Mouse (Mus musculus): Measurements from ENCODE around the gene Vps16.

Vps16 gene

DNA sequence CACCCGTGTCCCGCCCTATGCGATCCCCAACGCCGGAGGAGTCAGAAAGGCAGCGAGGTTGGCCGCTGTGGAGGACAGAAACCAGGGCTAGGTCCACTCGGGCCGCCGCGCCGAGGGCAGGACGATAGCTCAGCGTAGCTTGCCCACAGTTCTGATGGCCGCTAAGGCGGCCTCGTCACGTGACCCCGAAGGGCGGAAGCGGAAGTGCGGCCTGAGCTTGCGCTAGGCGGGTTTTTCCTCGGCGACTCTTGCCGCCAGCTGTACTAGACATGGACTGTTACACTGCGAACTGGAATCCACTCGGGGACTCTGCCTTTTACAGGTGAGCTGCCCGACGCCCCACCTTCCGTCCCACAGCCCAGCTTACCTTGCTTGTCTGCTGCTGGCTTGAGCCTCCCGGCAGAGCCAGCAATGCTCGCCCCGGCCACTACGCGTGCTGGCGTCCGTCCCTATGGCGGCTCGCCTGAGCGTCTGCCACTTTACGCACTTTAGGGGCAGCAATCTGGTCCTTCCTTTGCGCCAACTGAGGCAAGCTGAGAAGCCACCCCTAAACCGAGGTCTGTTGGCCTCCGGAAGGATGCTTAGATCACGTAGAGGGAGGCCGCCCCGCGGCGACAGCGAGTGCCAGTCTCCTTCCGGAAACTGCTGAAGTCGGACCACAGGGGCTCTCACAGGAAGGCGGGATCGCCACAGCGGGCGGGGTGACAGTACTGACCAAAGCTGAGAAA is at the start of gene Vps16, which contains the start of gene Pced1a:
Vps16 (plus strand) TSS at position 214 of the 728 bp plus-strand sequence.
Pced1a (minus strand) TSS at position 576 of the 728 bp plus-strand sequence.
- DNase-seq (ENCODE audit: extremely low spot score, low read depth, low spot score): peak; percentile 60

DNA sequence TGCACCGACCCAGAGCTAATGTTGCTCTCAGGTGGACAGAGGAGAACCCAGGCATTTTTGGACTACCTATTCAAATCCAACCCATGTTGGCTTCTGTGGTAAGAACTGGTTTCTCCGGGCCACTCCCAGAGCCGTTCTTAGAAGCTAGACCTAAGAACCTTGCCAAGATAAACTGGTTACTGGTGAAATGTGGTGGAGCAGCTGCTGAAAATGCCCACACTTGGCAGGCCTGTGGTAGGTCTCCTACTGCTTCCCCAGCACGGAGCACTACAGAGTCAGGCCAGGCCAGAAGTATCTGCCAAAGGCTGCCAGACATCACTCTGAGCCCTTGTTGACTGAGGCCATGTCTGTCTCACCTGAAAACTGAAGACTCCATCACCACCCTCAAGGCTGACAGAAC is 49.2 kb upstream of the Vps16 start:
- no peak for DNase-seq (ENCODE audit: extremely low spot score, low read depth, low spot score)

DNA sequence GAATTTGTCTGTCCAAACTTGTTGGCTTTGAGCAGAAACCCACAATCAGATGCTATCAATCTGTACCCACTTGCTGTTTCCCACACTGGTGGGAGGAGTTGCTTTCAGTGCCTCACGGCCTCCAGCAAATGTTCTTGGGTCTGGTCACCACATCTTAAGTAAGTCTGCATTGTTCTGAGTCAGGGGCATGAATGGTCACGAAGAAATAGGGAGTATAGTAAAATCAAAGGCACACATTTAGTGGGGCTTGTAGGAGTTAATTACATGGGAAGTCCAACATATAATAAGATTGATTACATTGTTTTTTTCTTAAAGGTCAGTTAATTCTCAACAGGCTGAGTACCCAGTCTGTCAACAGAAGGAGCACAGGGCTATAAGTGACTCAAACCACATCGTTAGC is 40.9 kb upstream of the Vps16 start:
- DNase-seq (ENCODE audit: extremely low spot score, low read depth, low spot score): no peak

DNA sequence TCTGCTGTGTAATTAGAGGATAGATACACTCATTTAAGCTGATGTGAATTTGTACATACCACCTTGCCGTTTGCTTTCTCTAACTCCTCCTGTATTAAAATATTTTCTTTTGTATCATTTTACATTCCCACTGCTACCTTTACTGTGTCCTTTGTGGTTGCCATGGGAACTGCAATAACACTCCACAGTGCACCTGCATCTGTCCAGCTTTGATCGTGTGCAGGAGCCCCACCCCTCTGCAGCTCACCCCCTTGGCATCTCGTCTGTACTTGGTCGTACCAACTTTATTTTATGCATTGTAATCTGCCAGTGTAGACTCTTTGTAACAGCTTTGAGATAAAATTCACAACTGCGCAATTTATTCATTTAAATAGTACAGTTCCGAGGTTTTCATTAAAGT is 40.2 kb upstream of the Vps16 start:
- no peak for DNase-seq (ENCODE audit: extremely low spot score, low read depth, low spot score)

DNA sequence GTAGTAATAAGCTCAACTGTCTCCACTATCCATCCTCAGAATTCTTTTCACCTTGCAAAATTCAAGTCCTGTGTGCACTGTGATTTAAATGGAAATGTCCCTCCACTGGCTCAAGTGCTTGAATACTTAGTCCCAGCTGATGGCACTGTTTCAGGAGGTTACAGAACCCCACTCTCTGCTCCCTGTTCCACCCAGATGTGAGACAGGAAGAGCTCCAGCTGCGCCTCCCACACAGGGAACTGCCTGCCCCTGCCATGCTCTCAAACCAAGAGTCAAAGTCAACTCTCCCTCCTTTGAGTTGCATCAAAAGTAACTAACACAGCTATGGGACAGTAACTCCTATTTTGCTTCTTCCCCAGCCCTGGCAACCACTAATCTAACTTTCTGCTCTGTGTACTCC is 37.9 kb upstream of the Vps16 start:
- no peak for DNase-seq (ENCODE audit: extremely low spot score, low read depth, low spot score)

DNA sequence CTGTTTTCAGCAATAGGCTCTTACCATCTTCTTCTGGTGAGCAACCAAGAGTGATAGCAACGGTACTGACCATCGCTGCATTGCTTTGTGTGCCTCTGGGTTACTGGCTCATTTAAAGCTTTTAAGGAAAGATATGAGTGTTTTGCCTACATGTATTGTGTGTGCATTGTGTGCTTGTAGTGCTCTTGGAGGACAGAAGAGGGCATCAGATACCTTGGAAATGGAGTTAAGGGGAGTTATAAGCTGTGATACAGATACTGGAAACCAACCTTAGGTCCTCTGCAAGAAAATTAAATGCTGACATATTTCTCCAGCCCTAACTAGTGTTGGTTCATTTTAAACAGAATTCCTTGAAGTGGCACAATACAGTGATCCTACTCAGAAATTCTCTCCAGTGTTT is 35.3 kb upstream of the Vps16 start:
- DNase-seq (ENCODE audit: extremely low spot score, low read depth, low spot score): no peak

DNA sequence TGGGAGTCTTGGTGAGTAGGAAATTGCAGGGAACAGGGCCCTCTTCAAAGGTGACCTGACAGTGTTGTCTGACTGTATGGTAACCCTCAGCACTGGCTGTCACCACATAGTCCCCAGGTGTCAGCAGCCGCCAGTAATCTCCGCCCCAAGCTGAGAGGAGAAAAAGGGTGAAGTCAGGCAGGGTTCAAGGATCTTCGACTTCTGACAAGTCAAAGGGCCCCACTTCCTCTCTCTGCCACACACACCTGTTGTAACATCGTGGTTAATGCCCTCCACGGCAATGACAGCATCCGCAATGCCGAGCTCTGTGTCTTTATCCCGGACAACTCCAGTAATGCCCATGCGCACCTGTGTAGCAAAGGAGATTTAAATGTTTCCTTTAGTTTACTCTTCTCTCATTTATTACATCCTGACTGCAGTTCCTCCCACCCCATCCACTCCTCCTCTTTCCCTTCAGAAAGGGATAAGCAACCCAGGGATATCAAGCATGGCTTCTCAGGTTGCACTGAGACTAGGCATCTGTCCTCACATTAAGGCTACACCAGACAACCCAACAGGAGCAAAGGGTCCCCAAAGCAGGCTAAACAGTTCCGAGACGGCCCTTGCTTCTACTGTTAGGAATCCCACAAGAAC is 33.0 kb upstream of the Vps16 start:
- no peak for DNase-seq (ENCODE audit: extremely low spot score, low read depth, low spot score)

DNA sequence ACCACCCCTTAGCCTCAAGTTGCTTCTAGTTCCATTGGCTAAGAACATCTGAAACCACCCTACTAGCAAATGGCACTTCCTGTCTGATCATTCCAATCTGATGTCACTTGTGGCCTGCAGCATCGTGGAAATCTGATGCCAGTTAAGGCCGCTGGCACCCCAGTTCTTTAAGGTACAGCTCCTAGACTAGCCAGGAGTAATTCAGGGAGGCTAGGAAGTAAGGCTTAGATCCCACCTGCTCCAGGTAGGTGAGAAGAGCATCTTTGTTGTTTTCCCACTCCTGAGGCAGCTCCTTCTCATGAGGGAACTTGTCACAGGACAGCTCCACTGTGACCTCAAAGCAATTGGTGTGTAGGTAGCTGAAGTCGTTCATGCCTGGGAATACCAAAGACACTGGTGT is 31.3 kb upstream of the Vps16 start:
- no peak for DNase-seq (ENCODE audit: extremely low spot score, low read depth, low spot score)

DNA sequence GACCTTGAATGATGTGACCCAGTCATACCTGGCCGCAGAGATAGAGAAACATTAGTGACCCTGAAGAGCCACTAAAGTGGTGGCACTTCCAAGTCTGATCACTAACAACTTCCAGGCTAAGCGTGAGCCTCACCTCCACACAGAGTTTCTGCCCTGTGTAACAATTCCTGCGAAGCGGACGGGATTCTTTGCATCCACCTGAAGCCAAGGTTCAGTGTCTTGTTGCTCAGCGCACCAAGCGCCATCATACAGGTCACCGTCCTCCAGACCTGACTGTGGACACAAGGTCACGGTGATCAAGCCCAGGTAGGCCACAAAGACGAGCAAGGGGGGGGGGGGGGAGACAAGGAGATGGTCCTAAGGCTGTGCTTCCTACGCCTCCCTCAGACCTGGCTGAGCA is 28.4 kb upstream of the Vps16 start:
- DNase-seq (ENCODE audit: extremely low spot score, low read depth, low spot score): no peak

DNA sequence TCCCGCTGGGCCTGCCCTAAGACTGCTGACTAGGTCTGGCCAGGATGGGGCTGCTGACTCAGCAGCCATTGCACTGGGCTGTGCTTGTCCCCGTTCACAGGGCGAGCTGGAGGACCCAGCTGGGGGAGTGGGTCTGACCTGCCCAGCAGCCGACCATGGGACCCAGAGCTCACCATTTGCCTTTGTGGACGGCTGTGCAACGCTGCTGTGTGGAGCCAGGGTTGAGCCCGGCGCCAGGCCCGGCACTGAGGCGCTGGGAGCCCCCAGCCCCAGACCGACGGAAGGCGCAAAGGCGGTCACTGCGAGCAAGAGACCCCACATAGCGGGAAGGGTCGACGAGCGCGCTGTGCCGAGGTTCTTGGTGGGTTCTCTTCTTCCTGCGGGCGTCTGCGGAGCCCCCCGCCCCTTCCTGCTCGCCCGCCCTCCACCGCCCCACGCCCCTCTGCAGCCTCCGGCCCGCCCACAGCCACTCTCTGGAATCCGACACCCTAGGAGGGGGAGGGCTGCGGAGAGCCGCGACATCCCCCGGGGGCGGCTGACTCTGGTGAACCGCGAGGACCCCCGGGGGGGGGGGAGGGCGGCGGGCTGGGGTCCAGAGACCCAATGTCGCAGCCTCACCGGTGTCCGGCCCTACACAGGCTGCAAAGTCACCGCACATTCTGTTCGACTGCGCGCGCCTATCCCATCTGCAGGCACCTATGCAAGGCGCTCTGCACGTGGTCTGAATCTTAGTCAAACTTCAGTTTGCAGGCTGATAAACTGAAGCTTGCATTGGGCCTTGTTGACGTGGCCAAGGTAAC is 26.8 kb upstream of the Vps16 start, which contains the start of gene Cpxm1:
Cpxm1 (minus strand) TSS at position 389 of the 800 bp plus-strand sequence.
- DNase-seq (ENCODE audit: extremely low spot score, low read depth, low spot score): no peak

DNA sequence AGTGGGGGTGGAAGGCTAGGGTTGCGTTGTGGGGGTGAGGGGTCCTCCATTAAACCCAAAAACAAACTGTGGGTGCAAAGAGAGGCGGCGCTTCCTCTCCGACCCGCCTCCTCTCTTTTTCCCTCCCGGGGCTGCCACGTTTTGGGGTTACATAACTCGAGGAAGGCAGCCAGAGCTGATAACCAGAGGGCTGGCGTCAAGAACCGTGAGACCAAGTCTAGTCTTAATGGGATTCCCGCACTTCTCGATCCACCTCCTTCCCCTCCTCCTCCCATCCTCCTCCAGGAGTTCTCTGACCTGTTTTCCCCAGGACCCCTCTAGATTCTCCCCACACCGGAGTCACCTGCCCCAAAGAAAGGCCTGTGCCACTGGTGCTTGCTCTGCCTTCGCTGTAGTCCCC is 26.0 kb upstream of the Vps16 start:
- DNase-seq (ENCODE audit: extremely low spot score, low read depth, low spot score): no peak

DNA sequence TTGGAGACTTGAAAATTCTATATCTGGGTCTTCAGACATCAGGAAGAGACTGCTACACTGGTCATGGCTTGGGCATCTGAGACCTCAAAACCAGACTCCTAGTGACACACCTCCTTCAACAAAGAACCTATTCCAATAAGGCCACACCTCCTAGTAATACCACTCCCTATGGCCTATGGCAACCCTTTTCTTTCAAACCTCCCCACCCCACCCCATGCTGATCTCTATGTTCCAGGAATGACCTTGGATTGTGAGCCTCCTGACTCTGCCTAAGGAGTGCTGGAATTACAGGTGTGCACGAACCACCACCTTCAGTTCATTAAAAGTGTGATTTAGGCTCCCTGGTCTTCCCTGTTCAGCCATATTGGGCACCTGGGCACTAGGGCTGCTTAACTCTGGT is 24.1 kb upstream of the Vps16 start:
- DNase-seq (ENCODE audit: extremely low spot score, low read depth, low spot score): no peak

DNA sequence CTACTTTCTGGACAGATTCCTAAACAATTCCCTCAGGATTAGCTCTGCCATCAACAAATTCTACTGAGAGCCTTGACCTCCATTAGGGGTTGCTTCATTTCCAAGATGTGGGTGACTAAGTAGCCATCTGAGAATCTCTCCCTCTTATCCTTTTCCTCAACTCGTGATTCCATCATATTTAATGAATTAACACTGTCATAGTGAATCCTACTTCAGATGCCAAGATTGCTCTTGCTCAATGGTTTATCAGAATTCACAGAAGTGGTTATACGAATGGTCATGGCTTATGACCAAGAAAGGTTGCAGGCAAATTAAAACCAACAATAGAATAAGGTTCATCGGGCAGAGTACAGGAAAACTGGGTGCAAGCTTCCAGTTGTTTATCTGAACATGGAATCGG is 22.2 kb upstream of the Vps16 start:
- DNase-seq (ENCODE audit: extremely low spot score, low read depth, low spot score): no peak

DNA sequence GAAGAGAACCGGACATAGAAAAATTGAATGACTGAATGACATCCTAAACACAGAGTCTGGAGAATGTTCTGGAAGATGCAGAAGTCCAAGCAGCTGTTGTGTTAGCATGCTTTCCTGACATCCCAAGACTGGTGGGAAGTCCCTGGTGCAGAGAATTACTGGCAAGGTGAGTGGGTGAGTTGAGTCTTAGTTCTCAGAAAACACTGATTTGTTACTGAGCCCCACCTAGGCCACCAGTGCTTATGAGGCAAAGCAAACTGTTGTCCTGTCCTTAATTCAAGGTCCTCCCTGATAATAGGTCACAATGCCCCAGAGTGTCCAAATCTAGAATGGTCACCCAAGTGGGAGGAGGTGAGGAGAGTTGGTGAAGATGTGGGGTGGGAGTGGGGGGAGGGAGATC is 19.2 kb upstream of the Vps16 start, which contains the start of the genes Gm28372 and 1700020A23Rik:
Gm28372 (plus strand) TSS at position 301 of the 400 bp plus-strand sequence.
1700020A23Rik (plus strand) TSS at position 321 of the 400 bp plus-strand sequence.
- DNase-seq (ENCODE audit: extremely low spot score, low read depth, low spot score): no peak

DNA sequence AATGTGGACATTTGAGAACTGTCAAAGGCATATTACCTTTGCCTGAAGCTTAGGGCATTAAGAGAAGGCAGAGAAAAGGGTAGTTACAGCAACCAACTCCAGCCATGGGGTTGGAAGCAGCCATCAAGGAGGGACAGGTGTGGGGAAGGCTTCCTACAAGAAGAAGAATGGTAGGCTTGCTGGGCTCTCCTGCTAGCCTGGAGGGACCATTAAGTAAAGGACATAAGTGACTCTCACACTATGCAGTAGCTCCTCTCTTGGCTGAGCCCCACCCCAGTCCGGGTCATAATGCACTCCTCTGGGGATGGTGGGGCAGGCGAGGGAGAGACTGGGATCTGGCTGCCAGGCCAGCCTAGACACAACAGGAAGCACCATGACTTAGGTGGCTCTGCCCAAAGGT is 18.0 kb upstream of the Vps16 start, which contains the start of gene Tmem239:
Tmem239 (plus strand) TSS at position 301 of the 400 bp plus-strand sequence.
- DNase-seq (ENCODE audit: extremely low spot score, low read depth, low spot score): no peak

DNA sequence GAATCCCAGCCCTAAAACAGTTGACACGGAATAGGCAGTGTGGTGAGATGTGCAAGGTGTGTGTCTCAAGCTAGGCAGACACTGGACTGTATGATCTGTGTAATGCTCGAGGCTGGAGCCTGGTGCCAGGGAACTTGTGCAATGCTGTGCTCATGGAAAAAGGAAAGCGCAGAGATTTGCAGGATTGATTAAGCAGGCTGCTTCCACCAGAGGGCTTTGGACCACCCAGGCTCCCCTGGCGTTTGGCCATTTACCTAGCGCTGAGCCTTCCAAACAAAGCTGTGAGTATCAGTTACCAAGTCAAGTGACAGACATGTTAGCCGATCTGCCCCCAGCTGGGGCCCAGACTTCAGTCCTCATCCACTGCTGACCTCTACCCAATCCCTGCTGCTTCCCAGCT is 15.9 kb upstream of the Vps16 start:
- no peak for DNase-seq (ENCODE audit: extremely low spot score, low read depth, low spot score)

DNA sequence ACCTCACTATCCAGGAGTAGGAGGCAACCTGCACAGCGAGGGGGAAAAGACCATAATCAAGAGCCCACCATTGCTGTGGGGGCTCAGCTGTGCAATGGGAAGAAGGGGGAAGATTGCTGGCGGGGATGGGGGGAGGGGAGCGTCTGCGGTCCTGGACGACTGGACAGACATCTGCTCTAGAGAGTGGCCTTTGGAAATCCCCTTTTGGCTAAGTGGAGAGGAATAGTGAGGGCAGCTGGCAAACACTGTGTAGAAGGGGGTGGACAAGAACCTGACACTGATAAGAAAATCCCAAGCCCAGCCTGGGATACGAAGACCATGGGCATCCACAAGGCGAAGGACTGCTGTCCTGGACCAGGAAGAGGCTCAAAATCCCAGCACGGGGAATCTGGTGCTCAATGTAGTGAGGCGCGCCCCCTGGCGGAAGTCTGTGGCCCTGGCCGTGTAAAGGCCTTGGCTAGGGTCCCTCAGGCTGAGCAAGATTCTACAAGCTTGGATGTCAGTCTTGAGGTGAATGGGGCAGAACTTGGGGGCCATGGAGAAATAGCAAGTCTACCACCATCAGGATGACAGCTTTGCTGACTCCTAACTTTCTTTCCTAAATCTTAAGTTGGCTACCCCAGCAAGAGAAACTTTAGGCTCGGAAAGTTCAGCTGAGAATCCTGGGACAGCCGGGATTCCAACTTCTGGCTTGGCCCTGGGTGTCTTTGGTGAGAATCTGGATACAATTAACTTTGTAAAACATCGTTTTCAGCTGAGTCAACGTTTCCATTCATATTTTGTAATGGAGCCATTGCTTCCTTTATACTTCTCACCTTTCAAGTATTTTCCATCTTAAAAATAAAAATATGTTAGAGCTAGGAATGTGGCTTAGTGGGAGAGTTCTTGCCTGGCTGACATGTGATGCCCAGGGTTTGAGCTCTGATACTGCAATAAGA is 12.3 kb upstream of the Vps16 start:
- peak; percentile 54 for DNase-seq (ENCODE audit: extremely low spot score, low read depth, low spot score)

DNA sequence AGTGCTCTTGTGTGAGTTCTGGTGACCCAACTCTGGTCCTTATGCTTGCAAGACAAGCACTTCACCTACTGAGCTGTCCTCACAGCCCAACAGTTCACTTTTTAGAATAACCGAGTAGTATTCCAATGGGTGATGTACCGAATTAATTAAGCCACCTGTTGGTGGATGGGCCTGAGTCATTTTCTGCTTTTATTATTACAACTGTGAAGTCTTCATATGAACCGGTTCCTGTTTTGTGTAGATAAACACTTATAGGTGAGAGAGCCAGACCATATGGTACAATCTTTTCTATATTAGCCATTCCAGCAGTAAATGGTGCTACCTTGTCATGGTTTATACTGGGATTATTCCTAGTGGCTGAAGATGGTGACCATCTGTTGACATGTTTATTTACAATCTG is 11.4 kb upstream of the Vps16 start:
- DNase-seq (ENCODE audit: extremely low spot score, low read depth, low spot score): no peak

DNA sequence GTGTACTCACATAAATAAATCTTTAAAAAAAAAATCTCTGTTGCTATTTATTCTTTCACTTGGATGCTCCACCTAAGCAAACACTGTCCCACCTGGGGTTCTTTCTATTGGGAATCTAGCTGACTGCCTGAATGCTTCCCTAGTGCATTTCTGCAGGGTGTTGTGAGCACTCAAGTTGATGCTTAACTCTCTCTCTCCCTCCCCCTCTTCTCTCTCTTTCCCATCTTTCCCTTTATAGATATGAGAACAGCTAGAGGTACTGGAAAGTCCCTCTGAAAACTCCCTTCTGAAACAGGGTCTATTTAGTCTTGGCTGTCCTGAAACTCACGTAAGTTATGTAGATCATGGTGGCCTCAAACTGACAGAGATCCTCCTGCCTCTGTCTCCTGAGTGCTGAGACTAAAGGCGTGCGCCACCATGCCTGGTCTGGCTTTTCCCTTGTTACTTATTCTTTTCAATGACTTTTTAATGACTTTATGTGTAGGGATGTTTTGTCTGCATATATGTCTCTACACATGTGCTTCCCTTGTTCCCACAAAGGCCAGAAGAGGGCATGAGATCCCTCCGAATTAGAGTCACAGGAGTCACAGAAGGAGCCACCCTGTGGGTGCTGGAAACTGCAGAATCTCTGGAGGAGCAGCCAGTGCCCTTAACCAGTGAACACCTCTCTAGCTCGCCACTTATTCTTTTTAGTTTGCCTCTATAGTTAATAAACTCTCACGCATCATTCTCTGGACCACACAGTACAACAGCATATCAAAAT is 9.9 kb upstream of the Vps16 start:
- DNase-seq (ENCODE audit: extremely low spot score, low read depth, low spot score): no peak
